Mouse (Mus musculus) layer of hippocampus, postnatal 36 days (tissue): ENCODE measurements around the gene Hist2h2bb. TPM values are rescaled to one million over a fixed set of nuclear protein-coding genes. Genes with fewer than 3 reads are reported as not detected.
A peak's percentile ranks its signal among the peaks of the same experiment; 100 is the strongest.
"Not testable (repeated sequence)": the region's sequence is repeated elsewhere in the genome, so short reads cannot be mapped to it uniquely, and the experiment has no call there.

ENCODE experiments used
- DNase-seq, 2 experiments: peaks; one replicate each; pipeline ENCODE4 v3.0.0; 2022
- total RNA-seq, 2 experiments: library from RNA; stranded (reverse); gene quantifications; 2 replicates each; pipeline ENCODE4 v1.2.3; 2021

The Hist2h2bb gene
- 100 to 1,000 TPM; 120 TPM for total RNA-seq

- DNase-seq, result peak; percentile 89
Measured at GRCm38 (mm10) chr3:96269511-96270474, at the start of gene Hist2h2bb. Hist2h2bb (plus strand) TSS chr3:96269752.

- not testable (repeated sequence) for DNase-seq
Measured at GRCm38 (mm10) chr3:96220131-96220764, 49.3 kb upstream of the Hist2h2bb start.

- DNase-seq, result peak; percentile 85 to 89
Measured at GRCm38 (mm10) chr3:96220765-96221639, 48.5 kb upstream of the Hist2h2bb start, which contains the start of the genes Hist2h2ac and Hist2h2be. Hist2h2ac (minus strand) TSS chr3:96220880. Hist2h2be (plus strand) TSS chr3:96221119.

- no peak for DNase-seq
Measured at GRCm38 (mm10) chr3:96221640-96222038, 47.9 kb upstream of the Hist2h2bb start.

GRCm38 (mm10) chr3:96222774-96223173 is 46.8 kb upstream of the Hist2h2bb start:
- no peak for DNase-seq

GRCm38 (mm10) chr3:96225421-96225820 is 44.1 kb upstream of the Hist2h2bb start:
- no peak for DNase-seq

GRCm38 (mm10) chr3:96226695-96227648 is 42.6 kb upstream of the Hist2h2bb start:
- DNase-seq, result no peak

- DNase-seq, result no peak
Measured at GRCm38 (mm10) chr3:96228828-96229227, 40.7 kb upstream of the Hist2h2bb start.

- no peak for DNase-seq
Measured at GRCm38 (mm10) chr3:96230404-96230803, 39.1 kb upstream of the Hist2h2bb start.

GRCm38 (mm10) chr3:96230910-96231757 is 38.4 kb upstream of the Hist2h2bb start:
- no peak for DNase-seq

GRCm38 (mm10) chr3:96231758-96232120 is 37.8 kb upstream of the Hist2h2bb start:
- no peak for DNase-seq

GRCm38 (mm10) chr3:96234914-96235313 is 34.6 kb upstream of the Hist2h2bb start:
- no peak for DNase-seq

- DNase-seq, result no peak
Measured at GRCm38 (mm10) chr3:96235836-96236235, 33.7 kb upstream of the Hist2h2bb start.

- DNase-seq, result no peak
Measured at GRCm38 (mm10) chr3:96236834-96237334, 32.7 kb upstream of the Hist2h2bb start.

GRCm38 (mm10) chr3:96237335-96237903 is 32.1 kb upstream of the Hist2h2bb start:
- DNase-seq, result no peak

- no peak for DNase-seq
Measured at GRCm38 (mm10) chr3:96237904-96238511, 31.5 kb upstream of the Hist2h2bb start.

- DNase-seq, result peak in 1 of 2 experiments; percentile 20
Measured at GRCm38 (mm10) chr3:96238954-96239793, 30.4 kb upstream of the Hist2h2bb start, which contains the start of gene Hist2h3c2. Hist2h3c2 (minus strand) TSS chr3:96239127.
